Mouse (Mus musculus): ENCODE measurements at regions not wholly inside any gene's neighbourhood (a gene's known extent, or its start where the extent isn't known, plus 50 kb on each side); places are given as distances from the start of the nearest gene placed in this dataset.

GRCm38 (mm10) chr4:142855635-142856034 lies 357.2 kb downstream of the Prdm2 start:
- DNase-seq, result no peak

DNA sequence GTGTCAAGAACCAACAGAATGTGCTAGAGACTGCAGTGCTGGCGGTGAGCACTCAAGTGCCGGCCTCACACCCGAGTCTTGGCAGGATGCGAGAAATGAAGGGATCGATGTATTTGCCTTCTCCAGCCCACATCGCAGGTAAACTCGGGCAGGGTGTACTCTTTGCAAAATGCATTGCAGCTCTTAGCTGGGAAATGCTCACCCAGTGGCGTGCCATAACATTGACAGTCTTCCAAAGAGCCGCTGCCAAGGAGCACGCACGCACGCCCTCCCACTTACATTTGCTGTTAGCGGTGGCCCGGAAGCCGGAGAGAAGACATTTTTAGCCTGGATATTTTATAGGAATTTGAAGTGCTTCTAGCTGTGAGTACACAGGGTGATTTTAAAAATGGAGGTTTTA lies 358.9 kb downstream of the Prdm2 start:
- DNase-seq, result no peak

- no peak for DNase-seq
These were observed 367.6 kb downstream of the Prdm2 start for GRCm38 (mm10) chr4:142845066-142845696.

GRCm38 (mm10) chr4:142839540-142839939 lies 373.3 kb downstream of the Prdm2 start:
- DNase-seq, result no peak

- peak; percentile 21 for DNase-seq
These were observed 374.3 kb downstream of the Prdm2 start for GRCm38 (mm10) chr4:142838363-142838964.

- DNase-seq, result no peak
These were observed 375.2 kb downstream of the Prdm2 start for GRCm38 (mm10) chr4:142837636-142838035.

- no peak for DNase-seq
These were observed 383.1 kb downstream of the Prdm2 start for GRCm38 (mm10) chr4:142829711-142830110.

GRCm38 (mm10) chr4:142828969-142829368 lies 383.8 kb downstream of the Prdm2 start:
- DNase-seq, result no peak

DNA sequence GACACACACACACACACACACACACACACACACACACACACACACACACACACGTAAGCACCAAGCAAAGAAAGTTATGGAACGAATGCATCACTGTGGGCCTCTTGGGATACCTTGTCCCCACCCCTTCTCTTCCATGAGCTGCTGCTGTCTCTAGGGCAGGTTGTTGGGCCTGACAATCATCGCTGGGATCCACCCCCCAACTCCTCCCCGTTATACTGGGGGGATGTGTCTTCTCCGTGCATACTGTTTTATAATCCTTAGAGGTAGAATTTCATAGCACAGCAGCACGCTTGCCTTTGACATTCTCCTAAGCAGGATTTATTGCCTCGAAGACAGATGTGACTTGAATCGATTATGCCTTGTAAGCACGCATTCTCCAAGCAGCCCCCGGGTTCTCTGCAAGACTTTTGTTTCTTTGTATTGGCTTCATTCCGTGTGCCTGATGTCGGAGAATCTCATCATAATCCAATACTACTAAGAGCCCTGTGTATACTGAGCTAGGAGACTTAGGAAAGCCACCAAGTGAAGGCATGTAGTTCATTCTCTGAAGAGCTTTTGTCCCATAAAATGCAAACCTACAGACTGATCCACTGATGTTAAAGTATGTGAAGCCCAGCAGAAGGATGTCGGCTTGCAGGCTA lies 386.4 kb downstream of the Prdm2 start:
- DNase-seq, result no peak

DNA sequence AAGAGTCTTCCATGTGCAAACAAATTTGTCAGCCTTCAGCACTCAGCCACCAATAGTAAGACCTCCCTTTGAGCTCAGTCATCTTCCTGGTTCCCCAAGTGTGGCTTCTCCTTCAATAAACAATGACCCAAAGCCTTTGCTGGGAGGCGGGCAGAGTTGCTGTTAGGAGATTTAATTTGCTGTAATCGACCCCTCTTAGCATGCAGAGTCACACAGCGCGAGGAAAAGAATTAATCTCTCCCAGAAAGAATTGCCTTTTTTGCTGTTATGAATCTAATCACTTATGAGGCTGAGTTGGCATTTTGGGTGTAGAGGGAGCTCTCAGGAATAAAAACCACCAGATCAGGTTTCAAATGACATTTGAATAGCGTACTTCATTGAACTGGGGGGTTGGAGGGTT lies 387.0 kb downstream of the Prdm2 start:
- DNase-seq, result no peak

DNA sequence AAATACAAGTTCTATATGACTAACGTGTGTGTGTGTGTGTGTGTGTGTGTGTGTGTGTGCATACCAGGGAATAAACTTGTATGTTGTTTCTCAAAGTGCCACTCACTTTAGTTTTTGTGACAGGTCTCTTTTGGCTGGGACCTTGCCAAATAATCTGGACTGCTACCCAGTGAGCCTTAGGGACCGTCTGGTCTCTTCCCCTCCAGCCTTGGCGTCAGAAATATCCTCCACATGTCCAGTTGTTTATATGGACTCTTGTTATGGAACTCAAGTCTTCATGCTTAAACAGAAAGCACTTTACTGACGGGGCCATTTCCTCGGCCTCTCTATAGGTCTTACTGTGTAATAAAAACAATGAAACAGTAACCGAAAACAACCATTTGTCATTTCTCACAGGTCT lies 394.4 kb downstream of the Prdm2 start:
- DNase-seq, result no peak

DNA sequence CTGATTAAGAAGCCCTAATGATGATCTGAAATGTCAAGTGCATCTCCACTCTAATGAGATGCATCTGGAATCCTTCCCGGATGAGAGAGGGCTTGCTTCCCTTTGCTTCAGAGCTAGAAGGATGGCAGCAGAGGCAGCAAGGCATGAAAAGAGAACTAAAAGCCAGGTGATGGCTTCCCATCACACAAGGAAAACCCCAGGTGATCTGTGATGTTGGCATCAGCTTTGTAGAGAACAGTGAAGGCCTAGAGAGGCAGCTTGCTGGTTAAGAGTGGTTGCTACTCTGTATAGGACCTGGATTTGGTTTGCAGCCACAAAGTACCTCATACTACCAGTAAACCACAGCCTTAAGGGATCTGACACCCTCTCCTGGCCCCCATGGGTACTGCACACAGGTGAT lies 395.8 kb downstream of the Prdm2 start:
- DNase-seq, result no peak

DNA sequence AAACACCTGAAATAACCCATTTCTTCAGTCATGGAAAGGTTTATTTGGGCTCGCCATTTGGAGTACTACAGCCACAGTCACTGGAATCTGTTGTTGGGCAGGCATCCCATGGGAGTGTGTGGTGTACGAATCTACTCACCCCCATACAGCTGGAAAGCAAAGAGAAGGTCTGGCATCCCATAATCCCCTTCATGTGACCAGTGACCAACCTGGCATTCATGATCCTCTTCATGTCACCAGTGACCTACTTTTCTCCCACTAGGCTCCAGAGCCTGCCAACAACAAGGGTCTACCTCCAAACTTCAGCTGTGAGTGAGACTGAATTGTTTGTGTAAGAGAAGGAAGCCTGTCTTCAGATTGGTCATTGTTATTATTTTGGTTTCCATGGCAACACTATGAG lies 409.0 kb downstream of the Prdm2 start:
- DNase-seq, result no peak

- DNase-seq, result no peak
These were observed 413.5 kb downstream of the Prdm2 start for GRCm38 (mm10) chr4:142799291-142799690.

GRCm38 (mm10) chr4:142798834-142799233 lies 414.0 kb downstream of the Prdm2 start:
- DNase-seq, result no peak

DNA sequence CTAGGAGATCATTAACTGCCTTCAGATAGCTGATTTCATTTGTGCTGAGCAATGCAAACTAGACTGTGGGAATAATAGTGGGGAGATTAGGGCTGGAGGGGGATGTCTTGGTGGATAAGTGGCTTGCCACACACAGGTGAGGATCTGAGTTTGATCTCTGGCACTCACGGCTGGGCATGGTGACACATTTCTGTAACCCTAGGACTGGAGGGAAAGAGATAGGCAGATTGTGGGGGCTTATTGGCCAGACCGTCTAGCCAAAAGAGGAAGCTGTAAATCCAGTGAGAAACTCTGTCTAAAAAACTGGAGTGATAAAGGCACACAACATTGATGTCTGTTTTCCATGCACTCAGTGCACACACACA lies 420.2 kb downstream of the Prdm2 start:
- no peak for DNase-seq

- DNase-seq, result no peak
These were observed 420.8 kb downstream of the Prdm2 start for GRCm38 (mm10) chr4:142791823-142792605.

DNA sequence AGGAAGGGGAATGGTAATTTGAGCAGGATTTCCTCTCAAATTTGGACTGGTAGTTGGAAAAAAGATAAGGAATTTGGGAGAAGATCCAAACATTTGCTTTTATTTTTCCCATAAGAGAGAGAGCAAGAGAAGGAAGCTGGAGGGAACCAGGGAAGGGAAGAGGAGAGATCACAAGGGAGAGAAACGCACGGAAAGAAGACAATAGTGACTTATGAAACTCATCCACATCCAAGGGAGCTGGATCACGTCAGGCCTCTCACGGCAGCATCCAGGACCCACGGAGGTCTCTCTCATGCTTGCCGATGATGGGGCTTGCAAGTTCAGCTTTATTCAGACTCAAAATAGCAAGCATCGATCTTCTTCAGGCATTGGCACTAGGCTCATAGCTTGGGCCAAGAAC lies 423.7 kb downstream of the Prdm2 start:
- DNase-seq, result no peak

DNA sequence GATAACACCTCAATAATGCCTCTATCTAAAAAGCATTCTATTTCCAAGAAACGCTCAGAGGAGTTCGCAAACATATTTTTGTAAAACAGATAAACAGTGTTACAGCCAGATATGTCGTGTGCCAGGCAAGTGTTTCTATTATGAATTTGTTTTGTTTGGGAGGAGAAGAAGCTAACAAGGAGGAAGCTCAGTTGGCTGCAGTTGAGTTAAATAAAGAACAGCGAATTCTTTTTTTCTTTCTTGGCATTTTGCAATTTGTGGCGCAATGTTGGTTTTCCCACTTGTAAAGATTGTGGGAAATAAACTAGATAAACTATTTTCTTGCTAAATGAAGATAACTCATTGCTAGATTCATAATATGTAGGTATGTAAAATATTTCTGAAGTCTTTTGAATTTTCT lies 427.4 kb downstream of the Prdm2 start:
- no peak for DNase-seq

DNA sequence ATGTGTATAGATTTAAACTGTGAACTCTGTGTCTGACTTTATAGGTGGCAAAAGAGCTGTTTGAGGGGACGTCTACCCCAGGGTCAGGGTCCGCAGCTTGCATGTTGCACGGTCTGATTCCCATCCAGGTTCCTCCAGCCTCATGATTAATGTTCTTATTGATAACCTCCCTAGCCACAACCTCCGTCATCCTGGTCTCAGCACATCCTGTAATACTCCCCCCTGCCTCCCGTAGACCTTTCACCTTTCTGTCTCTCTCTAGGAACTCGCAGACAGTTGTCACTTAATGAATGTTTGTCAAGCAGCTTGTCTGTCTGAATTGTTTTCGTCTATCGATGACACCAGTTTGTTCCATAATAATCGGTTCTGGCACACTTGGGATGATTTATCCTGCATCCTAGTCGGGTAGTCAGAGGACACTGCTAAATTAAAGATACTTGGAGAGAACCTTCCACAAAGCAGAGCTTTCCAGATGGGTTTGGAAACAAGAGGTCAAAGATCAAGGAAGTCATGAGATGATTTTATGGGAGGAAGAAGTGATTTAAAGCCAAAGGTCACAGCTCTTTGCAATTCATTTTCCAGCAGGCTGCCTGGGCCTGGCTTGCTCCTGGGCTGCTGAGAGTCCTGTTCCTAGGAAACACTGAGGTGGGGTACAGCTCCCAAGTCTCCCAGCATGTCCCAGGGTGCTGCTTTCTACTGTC lies 435.9 kb downstream of the Prdm2 start:
- peak; percentile 5 for DNase-seq

DNA sequence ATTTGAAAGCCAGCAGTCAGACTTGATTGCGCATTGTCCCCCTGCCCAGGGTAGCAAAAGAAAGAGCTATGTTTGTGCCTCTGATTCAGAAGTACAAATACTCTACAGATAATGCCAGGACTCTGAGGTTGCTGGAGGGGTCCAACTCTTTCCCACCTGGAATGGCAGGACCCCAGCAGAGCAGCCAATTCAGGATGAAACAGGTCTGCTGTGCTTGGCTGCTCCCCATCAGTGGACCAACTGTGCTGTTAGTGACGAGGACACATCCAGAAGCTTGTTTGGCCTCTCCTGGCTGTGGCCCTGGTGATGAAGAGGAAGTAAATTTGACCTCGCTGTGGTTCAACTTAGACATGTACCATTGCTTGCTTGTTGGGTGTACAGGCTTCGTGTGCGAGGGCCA lies 437.8 kb downstream of the Prdm2 start:
- no peak for DNase-seq

- peak; percentile 23 for DNase-seq
These were observed 439.1 kb downstream of the Prdm2 start for GRCm38 (mm10) chr4:142773651-142774151.
